Mouse (Mus musculus) myocyte (in vitro differentiated cells): ENCODE data around the gene Dcakd. TPM values are rescaled to one million over a fixed set of nuclear protein-coding genes. Genes with fewer than 3 reads are reported as not detected.
A peak's percentile ranks its signal among the peaks of the same experiment; 100 is the strongest.

Source experiments
- H3K27me3 ChIP-seq: one replicate; pipeline ENCODE4 v1.6.1; 2011; ENCODE audit not compliant: control insufficient read depth, insufficient read depth, insufficient read length
- H3K36me3 ChIP-seq: one replicate; pipeline ENCODE4 v1.6.1; 2011; ENCODE audit not compliant: control insufficient read depth, insufficient read depth
- H3K4me2 ChIP-seq: one replicate; pipeline ENCODE4 v1.6.1; 2011; ENCODE audit warnings: low read depth, control low read depth
- H3K4me3 ChIP-seq: one replicate; pipeline ENCODE4 v1.5.1; 2011; ENCODE audit warnings: mild to moderate bottlenecking, control low read depth, moderate library complexity
- H3K79me2 ChIP-seq: one replicate; pipeline ENCODE4 v1.6.1; 2011; ENCODE audit not compliant: control insufficient read depth, insufficient read depth
- H3ac ChIP-seq: one replicate; pipeline ENCODE4 v1.6.1; 2011; ENCODE audit not compliant: control insufficient read depth, insufficient read length
- CEBPB ChIP-seq: IDR thresholded peaks from 2 replicates; pipeline ENCODE4 v1.6.1; 2011; ENCODE audit warnings: mild to moderate bottlenecking, moderate library complexity; ENCODE audit not compliant: poor library complexity, insufficient read depth, severe bottlenecking
- E2F4 ChIP-seq: IDR thresholded peaks from one replicate; pipeline ENCODE4 v1.6.1; 2011; ENCODE audit warnings: mild to moderate bottlenecking, control low read depth, moderate library complexity; ENCODE audit not compliant: insufficient read depth
- MAX ChIP-seq: IDR thresholded peaks from one replicate; pipeline ENCODE4 v1.6.1; 2011; ENCODE audit warnings: low read depth, mild to moderate bottlenecking, control low read depth
- MYOD1 ChIP-seq, 3 experiments: IDR thresholded peaks; one replicate each; pipeline ENCODE4 v1.6.1; 2011; ENCODE audit warnings: control low read depth in 2 of 3, low read depth in 2 of 3, mild to moderate bottlenecking in 2 of 3, moderate library complexity in 1 of 3; ENCODE audit not compliant: insufficient read length in 2 of 3, control insufficient read depth in 1 of 3
- MYOG ChIP-seq, 3 experiments: IDR thresholded peaks; one replicate each; pipeline ENCODE4 v1.6.1; 2011; ENCODE audit warnings: control low read depth in 2 of 3, low read depth in 2 of 3, mild to moderate bottlenecking in 2 of 3; ENCODE audit not compliant: insufficient read length in 2 of 3, control insufficient read depth in 1 of 3, insufficient read depth in 1 of 3
- POLR2A ChIP-seq: IDR thresholded peaks from one replicate; pipeline ENCODE4 v1.6.1; 2011; ENCODE audit warnings: low read depth, mild to moderate bottlenecking, control low read depth, moderate library complexity; ENCODE audit not compliant: insufficient read length
- POLR2AphosphoS2 ChIP-seq: IDR thresholded peaks from one replicate; pipeline ENCODE4 v1.6.1; 2011; ENCODE audit warnings: low read depth, control low read depth; ENCODE audit not compliant: insufficient read length
- REST ChIP-seq: IDR thresholded peaks from one replicate; pipeline ENCODE4 v1.6.1; 2011; ENCODE audit warnings: mild to moderate bottlenecking, control low read depth, moderate library complexity; ENCODE audit not compliant: insufficient read depth, insufficient read length
- SRF ChIP-seq: IDR thresholded peaks from one replicate; pipeline ENCODE4 v1.6.1; 2011; ENCODE audit warnings: low read depth; ENCODE audit not compliant: control insufficient read depth, insufficient read length
- TCF12 ChIP-seq: IDR thresholded peaks from one replicate; pipeline ENCODE4 v1.6.1; 2011; ENCODE audit warnings: mild to moderate bottlenecking, control low read depth; ENCODE audit not compliant: poor library complexity, insufficient read depth, severe bottlenecking
- TCF3 ChIP-seq: IDR thresholded peaks from one replicate; pipeline ENCODE4 v1.6.1; 2011; ENCODE audit warnings: low read depth, control low read depth; ENCODE audit not compliant: insufficient read length
- USF1 ChIP-seq: IDR thresholded peaks from one replicate; pipeline ENCODE4 v1.6.1; 2011; ENCODE audit warnings: low read depth, mild to moderate bottlenecking, control low read depth, moderate library complexity
- polyA plus RNA-seq: library from polyadenylated mRNA; unstranded; fragments of >200 nt; fragmentation: generic; extraction: Trizol; gene quantifications from one replicate; pipeline ENCODE4 v1.2.1, GENCODE M21; 2012; ENCODE audit warnings: missing spikeins

Gene Dcakd
- polyA plus RNA-seq, 1 experiment = 199 TPM

DNA sequence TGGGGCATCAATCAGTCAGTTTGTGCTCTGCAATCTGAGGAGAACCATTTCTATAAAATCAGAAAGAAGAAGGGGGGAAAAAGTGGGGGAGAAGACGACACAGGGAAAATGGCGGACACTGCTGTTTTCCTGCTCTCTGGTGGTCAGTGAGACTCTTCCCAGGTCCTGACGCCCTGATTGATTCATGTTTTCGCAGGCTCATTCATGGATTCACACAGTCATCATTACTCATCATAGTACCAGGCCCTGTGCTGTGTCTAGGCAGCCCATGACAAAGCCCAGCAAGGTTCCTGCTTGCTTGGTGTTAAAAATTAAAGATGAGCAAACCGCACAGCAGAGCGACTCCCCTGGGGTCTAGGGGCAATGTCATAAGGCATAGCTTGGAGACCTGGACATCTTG lies 69.7 kb downstream of the Dcakd start:
- Histone ChIP-seq H3K4me2 (no peak overlapping the region), H3ac (no peak overlapping the region), H3K4me3 (no peak overlapping the region), H3K27me3 (no peaks in the 10 kb centered on the region), H3K79me2 (no peaks in the 10 kb centered on the region), H3K36me3 (no peaks in the 10 kb centered on the region)
- TF ChIP-seq USF1 = no peak
- no peak for TF ChIP-seq POLR2AphosphoS2
- no peak for TF ChIP-seq CEBPB
- TF ChIP-seq MYOG (IDR thresholded peaks at IDR 0.05; ENCODE audit: control insufficient read depth in 1 of 3, insufficient read depth in 1 of 3, insufficient read length in 2 of 3, low read depth in 2 of 3) = no peak

DNA sequence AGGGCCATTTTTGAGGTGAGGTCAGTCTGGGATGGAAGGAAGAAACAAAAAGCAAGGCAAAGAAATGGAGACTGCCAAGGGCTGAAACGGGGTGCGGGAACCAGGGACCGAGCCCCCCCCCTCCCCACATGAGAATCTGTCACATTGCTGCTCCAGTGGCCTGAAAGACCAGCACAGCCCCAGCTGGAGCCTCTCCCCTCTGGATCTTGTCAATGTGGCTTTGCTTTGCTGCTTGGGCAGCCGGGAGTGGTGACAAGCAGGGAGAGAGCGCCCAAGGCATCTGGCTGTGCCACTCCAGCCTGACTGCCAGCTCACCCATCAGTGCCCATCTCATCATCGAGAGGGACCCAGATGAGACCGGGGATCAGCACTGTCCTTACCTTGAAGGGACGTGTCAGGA lies 70.4 kb downstream of the Dcakd start:
- Histone ChIP-seq H3ac (no peak overlapping the region), H3K79me2 (no peaks in the 10 kb centered on the region), H3K4me3 (no peak overlapping the region), H3K4me2 (no peak overlapping the region), H3K27me3 (no peaks in the 10 kb centered on the region), H3K36me3 (no peaks in the 10 kb centered on the region)
- TF ChIP-seq MYOD1 (IDR thresholded peaks at IDR 0.05; ENCODE audit: control insufficient read depth in 1 of 3, insufficient read length in 2 of 3, low read depth in 2 of 3) = peak in 1 of 3 experiments; percentile 18
- no peak for TF ChIP-seq E2F4
- TF ChIP-seq POLR2AphosphoS2 = no peak

DNA sequence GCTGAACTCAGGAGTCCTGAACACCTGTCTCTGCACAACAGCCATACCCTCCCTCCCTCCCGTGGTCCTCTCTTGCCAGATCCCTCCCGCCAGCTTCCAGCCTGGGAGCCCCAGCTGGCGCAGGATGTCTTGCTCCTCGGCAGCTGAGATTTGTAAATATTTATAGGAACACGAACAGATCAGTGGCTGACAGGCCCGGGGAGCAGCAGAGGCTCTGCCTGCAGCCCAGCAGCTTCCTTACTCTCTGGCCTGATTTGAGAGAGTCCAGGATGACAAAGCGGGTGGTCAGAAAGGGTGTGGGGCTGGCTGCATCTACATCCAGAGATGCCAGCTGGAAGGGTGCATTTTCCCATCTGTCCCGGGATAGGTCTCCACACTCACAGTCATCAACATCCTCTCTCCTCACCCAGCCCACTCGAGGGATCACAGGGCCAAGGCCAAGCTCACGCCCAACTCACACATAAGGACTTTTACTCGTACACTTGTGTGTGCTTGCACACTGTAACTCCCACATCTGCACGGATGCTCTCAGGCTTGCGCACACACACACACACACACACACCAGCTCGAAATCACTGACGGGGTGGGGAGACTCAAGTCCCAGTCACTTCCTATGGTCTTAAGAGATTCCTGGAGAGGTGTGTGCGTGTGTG lies 71.0 kb downstream of the Dcakd start:
- no peaks in the 10 kb centered on the region for H3K36me3 ChIP-seq
- peak in 2 of 3 experiments; percentile 37 to 60 for TF ChIP-seq MYOG (IDR thresholded peaks at IDR 0.05; ENCODE audit: control insufficient read depth in 1 of 3, insufficient read depth in 1 of 3, insufficient read length in 2 of 3, low read depth in 2 of 3)
- TF ChIP-seq MAX = no peak
- no peak for TF ChIP-seq POLR2A
- TF ChIP-seq SRF = no peak
- TF ChIP-seq MYOD1 (IDR thresholded peaks at IDR 0.05; ENCODE audit: control insufficient read depth in 1 of 3, insufficient read length in 2 of 3, low read depth in 2 of 3) = peak; percentile 50 to 81 (median 73)
- H3K27me3 ChIP-seq = no peaks in the 10 kb centered on the region
- no peaks in the 10 kb centered on the region for H3K79me2 ChIP-seq
- H3K4me3 ChIP-seq = no peak overlapping the region
- H3K4me2 ChIP-seq = peak overlapping the region; percentile 16
- no peak overlapping the region for H3ac ChIP-seq

DNA sequence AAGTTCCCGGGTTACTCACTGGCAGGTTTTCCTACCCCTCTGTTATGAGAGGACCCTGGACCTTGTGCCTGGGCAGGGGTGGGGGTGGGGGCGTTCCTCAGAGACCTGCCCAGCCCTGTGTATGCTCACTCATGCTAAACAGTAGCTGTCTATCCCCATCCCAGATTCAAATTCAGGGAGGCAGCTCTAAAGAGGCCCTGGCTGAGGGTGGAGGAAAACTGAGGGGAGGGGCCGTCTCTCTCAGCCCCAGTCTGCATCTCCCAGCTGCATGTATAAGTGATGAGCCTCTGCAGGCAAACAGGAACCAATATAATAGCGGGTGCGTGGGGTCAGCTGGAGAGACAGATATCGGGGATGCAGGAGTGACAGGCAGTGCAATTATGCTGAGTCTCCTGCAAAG lies 75.2 kb downstream of the Dcakd start:
- TF ChIP-seq MYOG (IDR thresholded peaks at IDR 0.05; ENCODE audit: control insufficient read depth in 1 of 3, insufficient read depth in 1 of 3, insufficient read length in 2 of 3, low read depth in 2 of 3) (no peak), REST (no peak), USF1 (no peak), POLR2AphosphoS2 (no peak), POLR2A (no peak), CEBPB (no peak), MAX (no peak), MYOD1 (IDR thresholded peaks at IDR 0.05; ENCODE audit: control insufficient read depth in 1 of 3, insufficient read length in 2 of 3, low read depth in 2 of 3) (no peak), SRF (no peak)
- Histone ChIP-seq H3K79me2 (no peaks in the 10 kb centered on the region), H3ac (no peak overlapping the region), H3K4me2 (no peak overlapping the region), H3K36me3 (no peaks in the 10 kb centered on the region), H3K4me3 (no peak overlapping the region), H3K27me3 (no peaks in the 10 kb centered on the region)

DNA sequence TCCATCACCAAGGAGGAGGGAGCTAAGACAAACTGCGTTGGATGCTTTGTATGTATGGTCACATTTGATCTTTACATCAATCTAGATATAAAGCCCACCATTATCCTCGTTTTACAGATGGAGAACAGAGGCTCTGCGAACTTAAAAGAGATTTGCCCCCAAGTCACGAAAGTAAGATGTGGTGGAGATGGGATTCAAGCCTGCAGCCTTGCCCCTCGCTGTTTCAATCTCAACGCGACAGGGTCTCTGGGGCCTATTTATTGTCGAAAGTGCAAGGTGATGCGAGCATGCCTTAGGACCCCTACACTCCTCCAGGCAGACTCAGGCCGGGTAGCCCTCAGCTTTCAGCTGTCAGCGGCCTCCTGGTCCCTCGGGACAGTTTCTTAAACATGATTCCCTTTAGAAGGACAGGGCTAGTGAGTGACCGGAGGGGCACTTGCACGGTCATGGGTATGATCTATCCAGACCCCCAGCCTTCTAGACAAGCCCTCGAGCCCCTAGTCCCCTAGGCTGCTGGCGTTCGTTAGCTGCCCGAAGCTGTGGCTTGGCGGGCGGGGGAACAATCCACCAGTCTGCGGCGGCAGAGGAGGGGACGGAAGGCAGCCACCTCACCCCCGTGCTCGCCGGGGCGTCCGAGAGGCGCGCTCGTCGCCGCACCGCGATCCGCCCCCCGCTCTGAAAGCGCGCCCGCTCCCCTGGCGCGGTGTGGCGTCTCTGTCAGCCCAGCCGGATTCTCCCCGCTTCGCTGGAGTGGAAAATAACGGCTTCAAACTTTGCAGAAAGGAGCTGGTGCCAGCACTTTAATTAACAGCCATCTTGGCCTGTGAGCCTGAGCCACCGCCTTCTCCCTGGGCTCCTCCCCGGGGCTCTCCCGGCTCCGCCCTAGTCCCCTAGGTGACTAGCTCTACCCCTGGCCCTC lies 79.8 kb downstream of the Dcakd start:
- H3ac ChIP-seq = peak overlapping the region; percentile 9
- peaks cover 25% of the 10 kb centered on the region for H3K27me3 ChIP-seq
- H3K36me3 ChIP-seq = no peaks in the 10 kb centered on the region
- H3K4me2 ChIP-seq = peak overlapping the region; percentile 78
- no peaks in the 10 kb centered on the region for H3K79me2 ChIP-seq
- TF ChIP-seq POLR2A (peak; percentile 8), USF1 (no peak)
- no peak overlapping the region for H3K4me3 ChIP-seq

DNA sequence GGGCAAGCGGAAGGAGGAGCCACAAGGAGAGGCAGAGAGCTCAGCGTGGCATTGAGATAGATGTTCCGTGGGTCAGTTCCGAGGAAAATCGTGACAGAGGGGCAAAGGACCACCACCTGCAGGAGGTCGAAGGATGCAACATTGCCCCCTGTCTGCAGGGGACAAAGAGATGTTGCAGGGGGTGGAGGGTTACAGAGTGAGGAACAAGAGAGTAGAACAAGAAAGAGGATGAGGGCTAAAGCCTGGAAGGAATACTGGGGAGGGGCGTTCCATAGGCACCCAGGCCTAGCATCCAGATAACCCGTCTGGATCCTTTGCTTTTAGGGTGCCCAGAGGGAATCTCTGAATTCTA lies 81.2 kb downstream of the Dcakd start:
- peaks cover 31% of the 10 kb centered on the region for H3K27me3 ChIP-seq
- H3K36me3 ChIP-seq = no peaks in the 10 kb centered on the region
- TF ChIP-seq USF1 (no peak), POLR2AphosphoS2 (no peak), REST (no peak), SRF (no peak), MAX (no peak), TCF12 (no peak), MYOG (IDR thresholded peaks at IDR 0.05; ENCODE audit: control insufficient read depth in 1 of 3, insufficient read depth in 1 of 3, insufficient read length in 2 of 3, low read depth in 2 of 3) (no peak), MYOD1 (IDR thresholded peaks at IDR 0.05; ENCODE audit: control insufficient read depth in 1 of 3, insufficient read length in 2 of 3, low read depth in 2 of 3) (no peak), TCF3 (no peak)
- H3K4me3 ChIP-seq = no peak overlapping the region
- no peak overlapping the region for H3ac ChIP-seq
- no peaks in the 10 kb centered on the region for H3K79me2 ChIP-seq
- H3K4me2 ChIP-seq = peak overlapping the region; percentile 61
